In the genomic region with DNA sequence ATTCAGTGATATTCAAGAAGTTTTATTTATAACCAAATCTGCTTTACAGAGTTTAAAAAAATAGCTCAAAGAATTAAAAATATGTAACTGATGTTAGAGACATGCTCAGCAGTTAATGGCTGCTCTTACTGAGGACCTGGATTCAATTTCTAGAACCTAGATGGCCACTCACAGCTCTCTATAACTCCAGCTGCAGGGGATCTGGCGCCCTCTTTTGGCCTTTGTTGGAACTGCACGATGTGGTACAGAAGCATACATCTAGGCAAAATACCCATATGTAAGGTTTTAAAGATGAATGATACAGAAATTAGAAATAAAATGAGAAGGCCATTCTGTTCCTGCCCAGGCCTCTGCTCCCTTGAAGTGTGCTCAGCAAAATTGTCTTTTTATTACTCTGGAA, we compare ENCODE assay signal across 9 mouse cellular contexts.
A peak's percentile ranks its signal among the peaks of the same experiment; 100 is the strongest.
DNase-seq lines count a peak whose midpoint lies in the region; ATAC-seq lines count a peak whose summit lies in the region.
"Had no signal": no experiment of that assay in that cellular context is flagged by ENCODE, and none has a peak within 500 bp of the region (broad histone marks: within the 10 kb centered on the region; RNA-seq: fewer than 3 reads in every experiment).

No protein-coding gene starts in this region.

- no peaks in the 10 kb centered on the region for H3K4me1 ChIP-seq in forebrain, embryonic 11.5 days (replicated peaks; ENCODE audit: control insufficient read depth, insufficient read depth, low read length)
- no peaks in the 10 kb centered on the region for H3K4me1 ChIP-seq in forebrain, embryonic 16.5 days (replicated peaks; ENCODE audit: control insufficient read depth, insufficient read depth, low read length)
- H3K4me1 ChIP-seq: liver, embryonic 15.5 days had no signal

- H3K9ac ChIP-seq in forebrain, embryonic 11.5 days (ENCODE audit: low read length), result no peak overlapping the region
- H3K9ac ChIP-seq in forebrain, embryonic 16.5 days (replicated peaks; ENCODE audit: low read depth, low read length), result no peak overlapping the region
- H3K9ac ChIP-seq: liver, embryonic 15.5 days had no signal

- no peak overlapping the region for H3K4me3 ChIP-seq in forebrain, embryonic 11.5 days (ENCODE audit: low read depth, low read length)
- H3K4me3 ChIP-seq in forebrain, embryonic 16.5 days (replicated peaks; ENCODE audit: low read length), result no peak overlapping the region
- H3K4me3 ChIP-seq: liver, embryonic 15.5 days had no signal

- ATAC-seq in forebrain, embryonic 11.5 days (replicated peaks; ENCODE audit: low FRiP score), result 0 out of 2 replicates have a peak, but pooled peaks have one; percentile 44
- no peak for ATAC-seq in forebrain, embryonic 16.5 days

- no peaks in the 10 kb centered on the region for H3K9me3 ChIP-seq in forebrain, embryonic 11.5 days (ENCODE audit: control insufficient read depth, low read length)
- H3K9me3 ChIP-seq in forebrain, embryonic 16.5 days (ENCODE audit: control insufficient read depth, low read length), result no peaks in the 10 kb centered on the region
- H3K9me3 ChIP-seq: liver, embryonic 15.5 days had no signal

- 1% methylated on average over 2 of the region's 2 CpGs for WGBS in forebrain, embryonic 11.5 days
- 5% methylated on average over 2 of the region's 2 CpGs for WGBS in forebrain, embryonic 16.5 days

- H3K36me3 ChIP-seq in forebrain, embryonic 11.5 days (ENCODE audit: control insufficient read depth, insufficient read depth, low read length), result no peaks in the 10 kb centered on the region
- no peaks in the 10 kb centered on the region for H3K36me3 ChIP-seq in forebrain, embryonic 16.5 days (ENCODE audit: control insufficient read depth, insufficient read depth)
- H3K36me3 ChIP-seq: liver, embryonic 15.5 days had no signal

- no peak overlapping the region for H3K4me2 ChIP-seq in forebrain, embryonic 11.5 days (ENCODE audit: low read depth, low read length, severe bottlenecking)
- no peak overlapping the region for H3K4me2 ChIP-seq in forebrain, embryonic 16.5 days (ENCODE audit: low read length)
- H3K4me2 ChIP-seq: liver, embryonic 15.5 days had no signal

- DNase-seq in forebrain, embryonic 11.5 days (ENCODE audit: low spot score), result peak; percentile 76
- peak; percentile 35 to 36 for DNase-seq in right cerebral cortex, adult 2 months (ENCODE audit: low spot score in 2 of 2)
- DNase-seq in right cerebral cortex, postnatal 36 days (ENCODE audit: low spot score in 2 of 2), result no peak
- DNase-seq in cerebellum, postnatal 4 days (ENCODE audit: low spot score in 2 of 2), result peak; percentile 32 to 61
- DNase-seq in kidney, adult 8-10 months, result peak; percentile 21 to 79
- DNase-seq in lung, postnatal 14 days, result peak; percentile 78
- peak; percentile 80 for DNase-seq in testis, postnatal 10 days (ENCODE audit: low spot score)

- no peaks in the 10 kb centered on the region for H3K27me3 ChIP-seq in forebrain, embryonic 11.5 days (ENCODE audit: control insufficient read depth, insufficient read depth, low read length)
- H3K27me3 ChIP-seq in forebrain, embryonic 16.5 days (replicated peaks; ENCODE audit: control insufficient read depth, insufficient read depth, low read length), result no peaks in the 10 kb centered on the region
- H3K27me3 ChIP-seq: liver, embryonic 15.5 days had no signal

- no peak overlapping the region for H3K27ac ChIP-seq in forebrain, embryonic 11.5 days (ENCODE audit: low read depth, low read length)
- no peak overlapping the region for H3K27ac ChIP-seq in forebrain, embryonic 16.5 days (ENCODE audit: low read length)
- H3K27ac ChIP-seq: liver, embryonic 15.5 days had no signal

Comparison
In these comparisons a context has a peak if more than half of its experiments do, and no peak if none do; other contexts are left out.
1. DNase-seq: peak in forebrain, embryonic 11.5 days (single experiment), right cerebral cortex, adult 2 months (2 of 2), cerebellum, postnatal 4 days (2 of 2), kidney, adult 8-10 months (2 of 2), lung, postnatal 14 days (single experiment) and testis, postnatal 10 days (single experiment); none in right cerebral cortex, postnatal 36 days (0 of 2).